Mouse (Mus musculus): Measurements from ENCODE around the gene Srp68.

Gene Srp68

DNA sequence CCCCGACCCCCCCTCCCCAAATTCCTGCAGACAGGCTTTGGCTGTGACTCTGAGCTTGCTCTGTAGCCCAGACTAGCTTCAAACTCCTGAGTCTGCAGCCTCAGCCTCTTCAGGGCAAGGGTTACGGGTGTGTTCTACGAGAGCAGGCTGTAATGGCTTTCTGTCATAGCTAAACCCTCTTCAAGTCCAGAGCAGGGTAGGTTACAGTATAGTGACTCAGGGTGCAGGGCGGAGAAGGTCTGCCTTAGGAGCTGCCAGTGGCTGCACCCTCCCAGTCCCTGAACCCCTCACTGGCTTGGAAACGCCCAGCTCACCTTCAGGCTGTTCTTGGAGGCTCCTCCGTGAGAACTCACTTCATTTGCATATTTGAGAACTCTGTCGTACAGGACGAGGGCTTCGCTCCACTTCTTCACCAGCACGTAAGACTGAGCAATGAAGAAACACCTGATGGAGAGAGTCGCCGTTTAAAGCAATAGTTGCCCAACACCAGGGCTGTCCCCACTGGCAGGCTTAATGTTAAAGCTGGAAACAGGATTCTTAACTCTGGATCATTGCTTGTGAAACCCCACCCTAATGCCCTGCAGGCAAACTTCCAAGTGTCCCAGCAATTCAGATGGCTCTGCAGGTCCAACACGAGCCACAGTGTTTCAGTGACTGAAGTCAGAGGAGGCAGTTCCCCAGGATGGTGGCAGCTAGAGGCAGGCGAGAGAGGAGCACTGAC is 26.4 kb downstream of the Srp68 start:
- no peak for DNase-seq (ENCODE audit: low spot score)

DNA sequence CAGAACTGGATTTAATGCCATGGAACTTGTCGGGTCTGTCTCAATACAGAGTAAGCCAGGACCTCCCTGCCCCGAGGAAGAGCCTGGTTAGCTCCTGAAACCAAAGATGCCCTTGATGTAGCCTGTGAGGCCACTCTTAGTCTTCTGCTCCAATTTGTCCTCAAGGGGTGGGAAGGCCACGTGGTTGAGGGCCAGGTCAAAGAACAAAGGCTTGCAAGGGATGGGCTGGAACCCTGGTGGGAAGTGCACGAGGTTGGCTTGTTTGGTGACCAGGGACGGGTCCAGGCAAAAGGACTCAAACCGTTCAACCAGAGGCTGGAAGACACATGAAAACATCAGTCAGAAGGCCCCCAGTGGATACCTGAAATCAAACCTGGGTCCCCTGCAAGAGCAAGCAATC is 28.4 kb downstream of the Srp68 start:
- DNase-seq (ENCODE audit: low spot score), result no peak

DNA sequence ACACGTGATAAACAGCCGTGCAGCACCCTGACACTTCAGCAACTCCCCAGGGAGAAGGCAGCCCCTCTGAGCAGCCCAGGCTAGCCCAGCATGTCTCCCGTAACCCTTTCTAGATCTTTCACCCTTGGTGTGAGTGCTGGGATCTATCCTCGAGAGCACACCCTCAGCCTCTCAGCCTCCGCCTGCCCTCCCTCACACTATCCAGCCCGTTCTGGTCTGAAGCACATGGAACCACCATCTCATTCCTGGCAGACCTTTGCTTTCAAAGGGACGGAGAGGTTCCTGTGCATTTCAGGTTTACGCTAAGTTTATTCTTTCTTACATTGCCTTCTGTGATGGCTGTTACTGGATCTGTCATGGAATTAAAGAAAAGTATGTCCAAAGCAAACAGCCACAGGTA is 29.4 kb downstream of the Srp68 start:
- DNase-seq (ENCODE audit: low spot score), result no peak

DNA sequence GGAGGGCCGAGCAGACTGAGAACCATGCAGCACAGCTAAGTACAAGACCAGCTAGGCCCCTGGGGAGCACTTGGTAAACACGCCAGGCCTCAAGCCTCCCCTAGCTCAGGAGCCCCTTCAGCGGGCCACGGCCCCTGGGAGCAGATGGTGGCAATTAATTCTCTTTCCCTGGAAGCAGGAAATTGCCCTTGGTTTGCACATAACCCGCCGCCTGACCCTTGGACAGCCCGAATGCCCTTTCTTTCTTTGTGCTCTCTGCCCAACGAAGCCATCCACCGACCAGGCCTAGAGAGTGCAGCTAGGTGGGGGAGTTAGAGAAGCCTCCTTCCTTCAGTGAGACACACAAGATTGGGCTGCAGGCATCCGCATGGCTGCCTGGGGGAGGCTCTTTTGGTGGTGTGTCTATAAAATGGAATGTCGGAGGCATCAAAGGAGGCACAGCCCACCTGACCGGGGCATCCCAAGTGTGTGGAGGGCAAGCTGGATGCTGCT is 32.2 kb downstream of the Srp68 start:
- DNase-seq (ENCODE audit: low spot score), result no peak

DNA sequence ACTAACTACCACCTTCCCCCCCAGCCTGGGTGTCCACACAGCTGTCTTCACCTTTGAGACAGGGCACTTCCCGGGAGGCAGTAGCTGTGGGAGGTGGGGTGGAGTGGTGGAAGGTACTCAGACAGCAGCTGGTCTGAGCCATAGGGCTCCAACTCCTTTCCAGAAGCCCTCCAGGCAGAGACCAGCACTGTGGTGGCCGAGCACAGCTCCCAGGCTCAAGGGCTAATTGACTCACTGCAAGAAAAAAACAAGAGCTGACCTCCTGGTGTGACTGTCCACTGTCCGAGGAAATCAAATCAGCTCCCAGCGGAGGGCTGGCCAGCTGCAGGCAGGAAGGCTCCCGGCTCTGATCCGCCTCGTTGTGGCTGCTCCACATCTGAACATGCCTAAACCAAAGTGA is 34.2 kb downstream of the Srp68 start:
- DNase-seq (ENCODE audit: low spot score), result no peak

DNA sequence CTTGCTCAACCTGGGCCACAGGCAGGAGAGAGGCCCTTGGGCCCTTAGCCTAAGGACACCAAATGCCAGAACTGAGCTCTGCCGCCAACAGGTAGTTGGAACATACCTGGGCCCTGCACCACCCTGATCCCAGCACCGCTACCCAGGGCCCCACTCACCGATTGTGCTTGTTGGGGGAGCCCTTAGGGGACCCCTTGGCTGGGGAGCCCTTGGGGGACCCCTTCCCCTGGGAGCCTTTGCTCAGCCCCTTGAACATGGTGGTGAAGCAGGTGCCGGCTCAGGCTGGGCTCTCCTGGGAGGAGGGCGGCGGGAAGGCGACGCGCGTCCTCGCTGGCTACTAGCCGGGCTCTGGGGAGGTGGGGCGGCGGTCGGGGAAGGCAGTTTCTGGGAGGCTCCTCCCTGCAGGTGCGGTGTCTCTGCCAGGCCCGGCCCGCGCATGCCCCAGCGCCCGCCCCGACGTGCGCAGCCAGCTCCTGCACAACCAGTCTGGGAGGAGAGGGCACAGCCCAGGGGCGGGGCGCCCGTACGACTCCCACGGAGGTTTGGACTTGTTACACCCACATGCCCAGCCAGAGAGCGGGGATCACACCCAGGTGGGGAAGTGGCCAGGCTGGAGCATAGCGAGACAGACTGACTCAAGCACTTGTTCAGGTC is 36.1 kb downstream of the Srp68 start, which contains the start of gene Evpl:
Gene Evpl, minus strand, starts transcription at position 336 of the 654 bp plus-strand sequence.
- peak; percentile 77 for DNase-seq (ENCODE audit: low spot score)

DNA sequence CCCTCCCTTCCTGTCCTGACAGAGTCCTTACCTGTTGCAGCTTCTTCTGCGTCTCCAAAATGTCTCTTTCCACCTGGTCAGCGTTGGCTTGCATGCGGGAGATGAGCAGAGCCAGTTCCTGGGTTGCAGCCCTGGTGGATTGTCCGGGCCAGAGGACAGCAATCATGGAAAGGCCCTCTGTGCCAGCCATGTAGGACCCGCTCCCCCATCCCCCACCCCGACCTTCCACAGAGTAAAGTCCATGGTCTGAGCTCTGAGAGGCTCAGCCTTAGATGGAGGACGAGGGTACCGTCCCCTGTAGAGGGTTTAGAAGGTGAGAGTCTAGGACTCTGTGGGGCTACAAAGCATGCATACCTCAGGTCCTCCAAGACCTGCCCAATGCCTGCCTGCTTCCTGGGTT is 39.1 kb downstream of the Srp68 start:
- DNase-seq (ENCODE audit: low spot score), result no peak

DNA sequence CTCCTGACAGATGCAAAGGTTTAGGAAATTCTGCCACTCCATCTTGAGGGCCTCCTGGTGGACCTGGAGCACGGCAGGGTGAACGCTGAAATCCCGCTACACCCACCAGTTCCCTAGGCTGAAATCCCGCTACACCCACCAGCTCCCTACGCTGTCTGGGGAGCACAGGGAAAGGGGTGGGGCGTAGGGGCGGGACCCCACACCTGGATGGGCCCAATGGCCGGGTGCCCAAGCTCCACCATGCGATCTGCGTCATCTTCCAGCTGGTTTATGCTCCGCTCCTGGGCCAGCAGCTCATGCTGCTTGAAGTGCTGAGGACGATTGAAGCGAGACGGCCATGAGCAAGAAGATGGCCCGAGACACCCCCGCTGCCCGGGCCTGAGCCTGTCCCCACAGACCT is 41.6 kb downstream of the Srp68 start:
- DNase-seq (ENCODE audit: low spot score), result no peak

DNA sequence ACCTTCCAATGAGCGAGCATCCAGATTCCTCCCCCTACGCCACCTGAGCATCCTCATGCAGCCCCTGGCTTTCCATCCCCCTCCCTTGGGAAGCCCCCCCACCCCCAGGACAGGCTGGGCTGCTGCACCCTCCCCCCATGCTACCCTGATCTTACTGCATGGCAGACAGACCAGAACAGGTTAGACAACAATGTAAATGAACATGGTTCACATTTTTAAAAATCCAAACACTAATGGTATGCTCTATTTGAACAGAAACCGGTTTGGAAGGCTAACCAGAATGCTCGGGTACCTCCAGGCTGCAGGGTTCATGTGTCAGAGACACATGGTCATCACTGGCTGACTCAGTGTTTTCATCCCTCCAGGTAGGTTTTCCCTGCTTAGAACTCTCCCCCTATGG is 45.3 kb downstream of the Srp68 start:
- DNase-seq (ENCODE audit: low spot score), result no peak

DNA sequence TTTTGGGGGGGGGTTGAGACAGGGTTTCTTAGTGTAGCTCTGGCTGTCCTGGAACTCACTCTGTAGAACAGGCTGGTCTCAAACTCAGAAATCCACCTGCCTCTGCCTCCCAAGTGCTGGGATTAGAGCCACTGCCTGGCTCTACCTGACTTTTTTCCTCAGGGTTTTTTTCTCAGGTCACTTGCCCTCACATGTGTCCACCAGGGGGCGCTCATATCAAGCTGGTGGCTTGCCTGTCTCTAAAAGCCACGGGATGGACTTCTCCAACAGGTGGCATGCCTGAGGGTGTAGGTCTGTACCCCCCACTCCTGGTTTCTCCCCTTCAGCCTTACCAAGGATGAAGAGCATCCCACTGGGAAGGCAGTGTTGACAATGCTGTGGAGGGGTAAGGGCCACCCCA is 47.6 kb downstream of the Srp68 start:
- DNase-seq (ENCODE audit: low spot score), result peak; percentile 62

DNA sequence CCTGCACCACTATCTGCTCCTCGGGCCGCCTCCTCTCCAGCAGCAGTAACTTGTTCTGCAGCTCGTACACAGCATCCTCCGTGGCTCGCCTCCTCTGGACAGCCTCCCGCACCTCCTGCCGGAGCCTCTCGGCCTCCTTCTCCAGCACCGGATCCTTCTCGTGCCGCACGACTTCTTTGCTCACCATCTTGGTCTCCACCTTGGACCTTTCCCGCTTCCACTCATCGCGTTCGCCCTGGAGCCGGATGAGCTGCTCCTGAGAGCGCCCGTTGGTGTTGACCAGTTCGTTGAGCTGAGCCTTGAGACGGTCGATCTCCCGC is 51.3 kb downstream of the Srp68 start:
- DNase-seq (ENCODE audit: low spot score), result no peak

DNA sequence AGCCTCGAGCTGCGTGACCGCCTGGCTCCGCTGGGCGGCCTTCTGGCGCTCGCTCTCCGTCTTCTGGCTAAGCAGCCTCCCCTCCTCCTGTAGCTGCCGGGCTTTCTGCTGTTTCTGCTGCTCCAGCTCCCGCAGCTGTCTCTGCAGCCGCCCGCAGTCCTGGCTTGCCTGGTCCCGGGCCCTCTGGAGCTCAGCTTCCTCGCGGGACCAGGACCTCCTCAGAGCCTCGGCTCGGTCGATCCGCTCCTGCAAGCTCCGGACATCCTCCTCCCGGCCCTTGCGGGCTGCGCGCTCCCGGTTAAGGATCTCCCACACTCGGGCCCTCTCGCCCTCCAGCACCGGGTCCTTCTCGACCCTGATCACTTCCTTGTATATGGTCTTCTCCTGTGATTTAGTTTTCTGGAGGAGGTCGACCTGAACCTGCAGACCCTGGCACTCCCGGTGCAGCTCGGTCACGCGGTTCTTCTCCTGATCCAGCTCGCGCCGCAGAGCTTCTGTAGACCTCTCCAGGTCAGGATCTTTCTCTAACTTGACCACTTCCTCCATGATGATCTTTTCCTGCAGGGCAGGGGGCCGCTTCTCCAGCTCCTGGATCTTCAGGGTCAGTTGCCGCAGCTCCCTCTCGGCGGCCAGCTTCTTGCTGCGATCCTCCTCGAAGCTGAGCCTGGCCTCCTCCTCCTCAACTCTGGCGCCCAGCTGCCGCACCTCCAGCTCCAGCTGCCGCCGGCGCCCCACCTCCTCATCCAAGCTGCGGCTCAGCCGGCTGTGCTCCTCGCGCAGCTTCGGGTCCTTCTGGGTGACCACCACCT is 51.9 kb downstream of the Srp68 start:
- DNase-seq (ENCODE audit: low spot score), result no peak

DNA sequence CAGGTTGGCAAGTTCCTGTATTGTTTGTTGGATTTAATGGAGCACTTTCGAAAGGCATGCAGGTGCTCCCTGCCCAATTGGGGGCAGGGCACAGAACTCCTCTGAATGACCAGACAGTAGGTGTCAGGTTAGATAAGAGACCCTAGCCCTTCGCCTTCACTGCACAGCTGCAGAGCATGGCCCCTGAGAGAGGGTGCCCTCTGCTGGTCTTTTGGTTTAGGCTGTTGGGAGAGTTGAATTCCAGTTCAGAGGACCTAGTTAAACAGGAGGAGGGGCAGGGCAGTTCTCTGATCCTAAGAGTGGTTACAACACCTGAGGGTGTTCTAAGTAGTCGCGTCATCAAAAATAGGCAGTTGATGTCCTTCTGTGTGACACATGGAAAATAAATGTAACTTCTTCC is 54.1 kb downstream of the Srp68 start:
- no peak for DNase-seq (ENCODE audit: low spot score)

DNA sequence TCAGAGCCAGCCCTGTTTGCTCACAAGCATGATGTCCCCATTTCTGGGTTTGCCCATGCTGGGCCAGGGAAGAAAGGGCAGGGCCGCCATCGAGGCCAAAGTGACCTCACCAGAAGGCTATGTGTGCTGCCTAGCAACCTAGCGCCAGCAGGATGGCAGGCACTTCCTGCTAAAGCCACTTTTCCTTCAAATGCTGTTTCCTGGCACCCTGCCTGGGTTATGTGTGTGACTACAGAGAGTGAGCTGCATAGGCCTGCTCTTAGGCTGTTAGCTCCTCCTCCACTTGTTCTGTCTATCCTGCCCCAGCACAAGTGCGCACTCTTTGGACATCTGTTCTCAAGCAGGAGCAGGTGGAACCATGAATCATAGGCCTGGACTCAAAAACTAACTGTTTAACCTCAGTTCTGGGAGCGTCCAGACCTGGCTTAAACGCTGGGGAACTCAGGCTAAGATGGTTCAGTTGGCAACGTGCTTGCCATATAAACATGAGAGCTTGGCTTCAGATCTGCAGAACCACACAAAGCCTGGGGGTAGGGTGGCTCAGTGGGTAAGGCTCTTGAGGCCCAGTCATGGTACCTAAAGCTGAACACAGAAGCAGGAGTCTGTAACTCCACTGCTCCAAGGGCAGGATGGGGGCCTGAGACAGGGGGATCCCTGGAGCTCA is 55.1 kb downstream of the Srp68 start:
- peak; percentile 79 for DNase-seq (ENCODE audit: low spot score)

DNA sequence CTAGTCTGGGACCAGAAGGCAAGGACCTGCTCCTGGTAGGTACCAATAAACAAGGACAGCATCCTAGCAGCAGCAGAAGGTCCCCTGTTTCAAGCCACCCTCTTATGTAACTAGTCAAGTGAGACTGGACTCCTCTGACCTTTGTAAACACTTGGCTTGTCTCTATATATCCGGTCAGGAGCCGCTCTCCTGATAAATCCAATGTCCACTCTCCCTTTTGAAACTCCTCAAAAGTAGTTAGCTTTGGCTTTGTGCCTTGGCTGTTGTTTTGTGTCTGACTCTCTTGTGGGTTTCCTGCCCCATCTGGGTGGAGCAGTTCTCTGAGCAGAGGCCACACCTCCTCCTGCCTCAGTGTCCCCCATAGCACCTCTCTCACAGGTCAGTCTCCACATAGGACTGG is 55.8 kb downstream of the Srp68 start:
- no peak for DNase-seq (ENCODE audit: low spot score)

DNA sequence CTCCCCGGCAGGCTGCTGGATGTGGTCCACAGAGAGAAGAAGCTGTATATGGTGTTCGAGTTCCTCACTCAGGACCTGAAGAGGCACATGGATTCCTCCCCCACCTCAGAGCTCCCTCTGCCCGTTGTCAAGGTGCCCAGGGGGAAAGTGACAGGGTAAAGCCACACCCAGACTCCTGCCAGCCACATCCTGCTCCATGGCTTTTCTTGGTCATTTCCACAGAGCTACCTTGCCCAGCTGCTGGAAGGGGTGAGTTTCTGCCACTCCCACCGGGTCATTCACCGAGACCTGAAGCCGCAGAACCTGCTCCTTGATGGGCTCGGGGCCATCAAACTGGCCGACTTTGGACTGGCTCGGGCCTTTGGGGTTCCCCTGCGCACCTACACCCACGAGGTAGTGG is 57.5 kb downstream of the Srp68 start:
- DNase-seq (ENCODE audit: low spot score), result no peak

DNA sequence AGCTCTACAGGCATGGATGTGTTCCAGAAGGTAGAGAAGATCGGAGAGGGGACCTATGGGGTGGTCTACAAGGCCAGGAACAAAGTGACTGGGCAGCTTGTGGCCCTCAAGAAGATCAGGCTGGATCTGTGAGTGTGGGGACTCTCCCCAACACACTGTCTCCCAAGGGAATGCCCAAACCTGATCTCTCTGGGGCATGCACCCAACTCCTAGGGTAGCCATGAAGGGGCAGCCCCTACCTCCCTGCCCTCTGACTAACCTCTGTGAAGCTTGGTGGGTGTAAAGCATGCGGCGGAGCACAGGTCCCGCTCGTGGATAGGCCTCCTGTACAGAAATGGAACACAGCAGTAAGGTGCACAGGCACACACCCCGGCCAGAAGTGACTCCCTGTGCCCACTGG is 58.0 kb downstream of the Srp68 start:
- no peak for DNase-seq (ENCODE audit: low spot score)

DNA sequence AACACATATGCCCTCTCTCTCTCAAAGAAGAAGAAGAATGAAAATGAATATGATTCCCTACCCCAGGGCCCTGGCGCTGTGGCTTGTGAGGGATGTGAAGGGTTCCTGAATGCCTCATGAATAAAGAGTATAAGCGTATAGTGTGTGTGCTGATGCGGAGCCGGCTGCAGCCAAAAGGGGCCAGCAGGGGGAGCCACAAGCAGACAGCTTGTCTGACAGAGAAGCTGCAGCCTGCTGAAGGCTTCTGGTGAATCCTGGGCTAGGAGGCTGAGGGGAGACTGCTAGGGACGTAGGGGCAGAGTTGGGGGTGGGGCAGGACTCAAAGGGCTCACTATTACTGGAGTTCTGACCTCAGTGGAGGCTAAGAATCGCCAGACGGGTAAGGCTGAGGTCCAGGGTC is 58.8 kb downstream of the Srp68 start:
- no peak for DNase-seq (ENCODE audit: low spot score)

DNA sequence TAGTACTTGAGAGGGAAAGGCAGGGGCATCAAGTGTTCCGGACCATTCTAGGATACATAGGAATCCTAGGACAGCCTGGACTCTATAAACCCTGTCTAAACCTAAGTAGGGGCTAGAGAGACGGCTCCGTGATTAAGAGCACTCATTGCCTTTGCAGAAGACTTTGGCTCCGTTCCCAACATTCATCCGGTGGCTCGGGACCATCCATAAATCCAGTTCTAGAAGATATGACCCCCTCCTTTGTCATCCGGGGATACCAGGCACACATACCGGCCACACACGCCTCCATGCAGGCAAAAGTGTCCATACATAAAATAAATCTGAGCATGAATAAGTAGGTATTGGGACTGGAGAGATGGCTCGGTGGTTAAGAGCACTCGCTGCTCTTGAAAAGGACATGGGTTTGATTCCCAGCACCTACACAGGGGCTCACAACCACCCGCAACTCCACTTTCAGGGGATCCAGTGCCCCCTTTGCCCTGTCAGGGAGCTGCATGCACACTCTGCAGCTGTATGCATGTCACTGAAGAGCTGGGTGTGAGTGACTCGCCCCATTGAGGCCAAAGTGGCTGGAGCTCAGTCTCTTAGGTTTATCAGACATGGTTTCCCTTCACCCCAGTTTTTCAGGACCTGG is 60.0 kb downstream of the Srp68 start:
- DNase-seq (ENCODE audit: low spot score), result no peak

DNA sequence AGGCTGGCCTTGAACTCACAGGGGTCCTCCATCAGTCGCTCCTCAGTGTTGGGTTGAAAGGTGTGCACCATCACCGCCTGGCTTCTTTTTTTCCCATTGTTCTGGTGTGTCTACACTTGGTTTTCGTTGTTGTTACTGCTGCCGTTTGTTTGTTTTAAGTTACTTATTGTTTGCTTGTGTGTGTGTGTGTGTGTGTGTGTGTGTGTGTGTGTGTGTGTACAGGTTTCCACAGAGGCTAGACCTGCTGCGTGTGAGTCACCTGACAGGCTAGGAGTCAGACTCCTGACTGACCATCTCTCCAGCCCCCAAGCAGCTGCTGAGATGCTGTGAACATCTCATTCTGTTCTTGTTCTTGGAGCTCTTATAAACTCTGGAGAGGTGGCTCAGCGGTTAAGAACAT is 61.2 kb downstream of the Srp68 start:
- no peak for DNase-seq (ENCODE audit: low spot score)

DNA sequence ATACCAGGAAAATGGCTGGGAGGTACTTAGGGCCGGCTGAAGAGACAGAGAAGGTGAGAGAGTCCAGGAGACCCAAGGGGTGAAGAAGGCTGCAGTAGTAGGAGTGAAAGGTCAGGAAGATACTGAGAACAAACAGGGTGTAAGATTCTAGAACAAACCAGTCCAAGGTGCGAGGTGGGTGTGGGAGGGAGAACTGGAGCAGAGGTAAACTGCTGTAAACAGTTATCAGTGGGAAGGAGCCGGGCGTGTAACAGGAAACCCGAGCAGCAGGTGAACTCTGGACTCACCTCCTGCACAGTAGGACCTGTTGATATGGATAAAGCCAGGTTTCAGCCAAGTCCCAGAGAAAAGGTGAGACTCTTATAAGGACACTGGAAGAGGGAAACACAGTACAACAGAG is 63.3 kb downstream of the Srp68 start:
- DNase-seq (ENCODE audit: low spot score), result no peak

DNA sequence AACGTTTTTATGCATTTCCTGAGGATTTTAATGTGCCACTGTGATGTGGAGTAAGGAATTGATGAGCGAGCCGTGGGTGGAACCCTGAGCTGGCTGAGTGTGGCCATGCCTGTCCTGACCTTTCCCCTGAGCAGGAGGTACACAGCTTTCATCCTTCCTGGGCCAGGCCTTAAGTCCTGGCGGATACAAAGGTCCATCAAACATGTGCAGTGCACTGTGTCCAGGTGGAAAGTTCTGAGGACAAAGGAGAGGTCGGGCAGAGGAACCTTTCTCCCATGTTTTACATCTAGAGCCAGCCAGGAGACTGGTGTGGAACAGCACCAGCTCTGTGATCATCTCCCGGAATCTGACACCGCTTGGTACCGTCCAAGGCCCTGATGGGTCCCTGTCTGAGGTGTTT is 64.8 kb downstream of the Srp68 start:
- DNase-seq (ENCODE audit: low spot score), result no peak
